Mouse (Mus musculus) midbrain, embryonic 16.5 days (tissue): ENCODE measurements at regions not wholly inside any gene's neighbourhood (a gene's known extent, or its start where the extent isn't known, plus 50 kb on each side); places are given as distances from the start of the nearest gene placed in this dataset.

Source experiments
- ATAC-seq: fragments of 200-750 bp; cut with Nextera tagmentation; 2 replicates; pipeline ENCODE4 v1.8.0; 2017; ENCODE audit warnings: moderate TSS enrichment
- H3K27ac ChIP-seq: fragments of 300-500 bp; sonication (generic); 2 replicates; pipeline ENCODE4 v1.5.1; 2014; ENCODE audit warnings: mild to moderate bottlenecking, low read length, mixed read lengths
- H3K27me3 ChIP-seq: fragments of 300-500 bp; sonication (generic); 2 replicates; pipeline ENCODE4 v1.6.1; 2014; ENCODE audit warnings: low read depth, low read length, mixed read lengths; ENCODE audit not compliant: control insufficient read depth, insufficient read depth
- H3K36me3 ChIP-seq: fragments of 300-500 bp; sonication (generic); 2 replicates; pipeline ENCODE4 v1.6.1; 2014; ENCODE audit warnings: mild to moderate bottlenecking, low read length, moderate library complexity, mixed read lengths; ENCODE audit not compliant: control insufficient read depth, insufficient read depth
- H3K4me1 ChIP-seq: fragments of 300-500 bp; sonication (generic); 2 replicates; pipeline ENCODE4 v1.6.1; 2014; ENCODE audit warnings: mild to moderate bottlenecking, low read length, mixed read lengths; ENCODE audit not compliant: control insufficient read depth, insufficient read depth
- H3K4me2 ChIP-seq: fragments of 300-500 bp; sonication (generic); 2 replicates; pipeline ENCODE4 v1.6.1; 2014; ENCODE audit warnings: mild to moderate bottlenecking, low read length, mixed read lengths
- H3K4me3 ChIP-seq: fragments of 300-500 bp; sonication (generic); 2 replicates; pipeline ENCODE4 v1.5.1; 2014; ENCODE audit warnings: low read depth, mild to moderate bottlenecking, low read length, moderate library complexity, mixed read lengths
- H3K9ac ChIP-seq: fragments of 300-500 bp; sonication (generic); 2 replicates; pipeline ENCODE4 v1.6.1; 2014; ENCODE audit warnings: low read depth, low read length, mixed read lengths
- H3K9me3 ChIP-seq: fragments of 300-500 bp; sonication (generic); replicated peaks from 2 replicates; pipeline ENCODE4 v1.6.1; 2014; ENCODE audit warnings: mild to moderate bottlenecking, low read length, mixed read lengths; ENCODE audit not compliant: control insufficient read depth, poor library complexity, severe bottlenecking
- WGBS: fragments of 180-500 bp; shearing (Covaris S2); extraction: QIAGEN DNeasy Blood & Tissue Kit; methylation state at CpG from one replicate; pipeline ENCODE4 v1.1.7; 2014; 5-methylcytosine and 5-hydroxymethylcytosine counted together

- WGBS = 52% methylated on average over 2 of the region's 2 CpGs
- Histone ChIP-seq H3K4me3 (no peak overlapping the region), H3K36me3 (no peaks in the 10 kb centered on the region), H3K4me1 (peaks cover 13% of the 10 kb centered on the region), H3K9ac (no peak overlapping the region), H3K9me3 (no peaks in the 10 kb centered on the region), H3K4me2 (no peak overlapping the region), H3K27me3 (no peaks in the 10 kb centered on the region), H3K27ac (peak overlapping the region; percentile 79)
- ATAC-seq = peak; percentile 63
Measured at GRCm38 (mm10) chr13:34576392-34576791, 76.9 kb downstream of the Pxdc1 start.

GRCm38 (mm10) chr13:34575997-34576314, 77.3 kb downstream of the Pxdc1 start:
- H3K36me3 ChIP-seq = no peaks in the 10 kb centered on the region
- 0% methylated on average over 1 of the region's 1 CpGs for whole genome bisulfite sequencing
- no peaks in the 10 kb centered on the region for H3K27me3 ChIP-seq
- H3K4me2 ChIP-seq = no peak overlapping the region
- ATAC-seq = peak; percentile 96
- no peak overlapping the region for H3K4me3 ChIP-seq
- H3K9me3 ChIP-seq = no peaks in the 10 kb centered on the region
- H3K4me1 ChIP-seq = peaks cover 13% of the 10 kb centered on the region
- H3K9ac ChIP-seq = no peak overlapping the region
- H3K27ac ChIP-seq = peak overlapping the region; percentile 86

GRCm38 (mm10) chr13:34575179-34575996, 77.9 kb downstream of the Pxdc1 start:
- H3K4me2 ChIP-seq = no peak overlapping the region
- WGBS = 25% methylated on average over 2 of the region's 2 CpGs

GRCm38 (mm10) chr13:34569312-34569711, 84.0 kb downstream of the Pxdc1 start:
- H3K9ac ChIP-seq = no peak overlapping the region
- no peaks in the 10 kb centered on the region for H3K4me1 ChIP-seq
- H3K4me3 ChIP-seq = no peak overlapping the region
- H3K36me3 ChIP-seq = no peaks in the 10 kb centered on the region
- WGBS = 62% methylated on average over 2 of the region's 2 CpGs
- H3K27ac ChIP-seq = no peak overlapping the region
- ATAC-seq = no peak
- no peaks in the 10 kb centered on the region for H3K9me3 ChIP-seq
- no peak overlapping the region for H3K4me2 ChIP-seq
- H3K27me3 ChIP-seq = no peaks in the 10 kb centered on the region

More at GRCm38 (mm10) chr13:34575179-34575996, 77.9 kb downstream of the Pxdc1 start:
- ATAC-seq = peak; percentile 75
- H3K9ac ChIP-seq = no peak overlapping the region
- H3K4me1 ChIP-seq = peaks cover 13% of the 10 kb centered on the region
- peak overlapping the region; percentile 86 for H3K27ac ChIP-seq
- H3K4me3 ChIP-seq = no peak overlapping the region
- H3K9me3 ChIP-seq = no peaks in the 10 kb centered on the region
- H3K36me3 ChIP-seq = no peaks in the 10 kb centered on the region
- no peaks in the 10 kb centered on the region for H3K27me3 ChIP-seq

GRCm38 (mm10) chr13:34566687-34567086, 86.6 kb downstream of the Pxdc1 start:
- Histone ChIP-seq H3K9ac (no peak overlapping the region), H3K4me1 (no peaks in the 10 kb centered on the region), H3K36me3 (no peaks in the 10 kb centered on the region), H3K27ac (no peak overlapping the region), H3K27me3 (no peaks in the 10 kb centered on the region), H3K4me2 (no peak overlapping the region), H3K9me3 (no peaks in the 10 kb centered on the region; the same call in 1 of the 2 replicates), H3K4me3 (no peak overlapping the region)
- WGBS = 93% methylated on average over 1 of the region's 1 CpGs
- ATAC-seq = no peak

- ATAC-seq = no peak
- 61% methylated on average over 5 of the region's 5 CpGs for WGBS
Measured at GRCm38 (mm10) chr13:34550130-34550884, 103.0 kb downstream of the Pxdc1 start.

GRCm38 (mm10) chr13:34540646-34541045, 112.6 kb downstream of the Pxdc1 start:
- Histone ChIP-seq H3K36me3 (no peaks in the 10 kb centered on the region), H3K4me2 (no peak overlapping the region), H3K27me3 (no peaks in the 10 kb centered on the region), H3K9ac (no peak overlapping the region), H3K4me1 (no peaks in the 10 kb centered on the region), H3K27ac (no peak overlapping the region), H3K9me3 (no peaks in the 10 kb centered on the region), H3K4me3 (no peak overlapping the region)
- WGBS = 88% methylated on average over 2 of the region's 2 CpGs
- ATAC-seq = no peak

More at GRCm38 (mm10) chr13:34550130-34550884, 103.0 kb downstream of the Pxdc1 start:
- no peak overlapping the region for H3K4me3 ChIP-seq
- H3K36me3 ChIP-seq = no peaks in the 10 kb centered on the region
- no peaks in the 10 kb centered on the region for H3K9me3 ChIP-seq
- H3K9ac ChIP-seq = no peak overlapping the region
- H3K27me3 ChIP-seq = no peaks in the 10 kb centered on the region
- no peaks in the 10 kb centered on the region for H3K4me1 ChIP-seq
- H3K27ac ChIP-seq = no peak overlapping the region
- no peak overlapping the region for H3K4me2 ChIP-seq

- H3K4me3 ChIP-seq = no peak overlapping the region
- no peak overlapping the region for H3K27ac ChIP-seq
- H3K36me3 ChIP-seq = no peaks in the 10 kb centered on the region
- H3K27me3 ChIP-seq = no peaks in the 10 kb centered on the region
- 81% methylated on average over 2 of the region's 2 CpGs for WGBS
- no peaks in the 10 kb centered on the region for H3K9me3 ChIP-seq
- no peaks in the 10 kb centered on the region for H3K4me1 ChIP-seq
- no peak for ATAC-seq
- H3K9ac ChIP-seq = no peak overlapping the region
- H3K4me2 ChIP-seq = no peak overlapping the region
Measured at GRCm38 (mm10) chr13:34533896-34534295, 119.4 kb downstream of the Pxdc1 start.

GRCm38 (mm10) chr13:34511332-34511731, 142.0 kb downstream of the Pxdc1 start:
- Histone ChIP-seq H3K4me2 (no peak overlapping the region), H3K27ac (no peak overlapping the region), H3K27me3 (no peaks in the 10 kb centered on the region), H3K4me1 (no peaks in the 10 kb centered on the region), H3K9ac (no peak overlapping the region), H3K9me3 (no peaks in the 10 kb centered on the region), H3K36me3 (no peaks in the 10 kb centered on the region), H3K4me3 (no peak overlapping the region)
- 91% methylated on average over 3 of the region's 3 CpGs for WGBS
- ATAC-seq = no peak
